Mouse (Mus musculus) stomach, postnatal 0 days (tissue): ENCODE measurements at regions not wholly inside any gene's neighbourhood (a gene's known extent, or its start where the extent isn't known, plus 50 kb on each side); places are given as distances from the start of the nearest gene placed in this dataset.

ENCODE experiments used
- CTCF ChIP-seq: IDR thresholded peaks from 2 replicates; pipeline ENCODE4 v1.5.1; 2016; ENCODE audit warnings: antibody characterized with exemption, low read depth, mild to moderate bottlenecking, moderate library complexity
- EP300 ChIP-seq: optimal IDR thresholded peaks from 2 replicates; pipeline ENCODE3; 2016; ENCODE audit warnings: antibody characterized with exemption

GRCm38 (mm10) chr1:90408504-90409215 lies 194.1 kb upstream of the Cops8 start:
- TF ChIP-seq EP300 (no peak), CTCF (no peak)
